Mouse (Mus musculus): ENCODE data around the gene Col11a2. TPM values are rescaled to one million over a fixed set of nuclear protein-coding genes. Genes with fewer than 3 reads are reported as not detected.

Col11a2 gene
- polyA plus RNA-seq, 1 experiment: 9.3 TPM

GRCm38 (mm10) chr17:34078148-34078547 lies 38.9 kb downstream of the Col11a2 start:
- no peak overlapping the region for H3K27ac ChIP-seq (ENCODE audit: insufficient read depth, low read length)
- no peak overlapping the region for H3K4me3 ChIP-seq (ENCODE audit: insufficient read depth, low read length)
- no peaks in the 10 kb centered on the region for H3K4me1 ChIP-seq (ENCODE audit: control insufficient read depth, insufficient read depth, low read length)
- TF ChIP-seq POLR2A (IDR thresholded peaks at IDR 0.05; ENCODE audit: extremely low read depth, insufficient read depth, low read length) (no peak), CTCF (IDR thresholded peaks at IDR 0.05; ENCODE audit: extremely low read depth, insufficient read depth, low read length) (no peak)

- Histone ChIP-seq H3K4me3 (ENCODE audit: insufficient read depth, low read length) (no peak overlapping the region), H3K4me1 (ENCODE audit: control insufficient read depth, insufficient read depth, low read length) (no peaks in the 10 kb centered on the region), H3K27ac (ENCODE audit: insufficient read depth, low read length) (no peak overlapping the region)
- TF ChIP-seq CTCF (IDR thresholded peaks at IDR 0.05; ENCODE audit: extremely low read depth, insufficient read depth, low read length): no peak
- no peak for TF ChIP-seq POLR2A (IDR thresholded peaks at IDR 0.05; ENCODE audit: extremely low read depth, insufficient read depth, low read length)
Observed at GRCm38 (mm10) chr17:34079002-34079401, 39.8 kb downstream of the Col11a2 start.

GRCm38 (mm10) chr17:34079621-34080020 lies 40.4 kb downstream of the Col11a2 start:
- H3K4me1 ChIP-seq (ENCODE audit: control insufficient read depth, insufficient read depth, low read length): no peaks in the 10 kb centered on the region
- H3K27ac ChIP-seq (ENCODE audit: insufficient read depth, low read length): no peak overlapping the region
- H3K4me3 ChIP-seq (ENCODE audit: insufficient read depth, low read length): no peak overlapping the region
- TF ChIP-seq POLR2A (IDR thresholded peaks at IDR 0.05; ENCODE audit: extremely low read depth, insufficient read depth, low read length) (no peak), CTCF (IDR thresholded peaks at IDR 0.05; ENCODE audit: extremely low read depth, insufficient read depth, low read length) (no peak)

GRCm38 (mm10) chr17:34083104-34083503 lies 43.9 kb downstream of the Col11a2 start:
- no peaks in the 10 kb centered on the region for H3K4me1 ChIP-seq (ENCODE audit: control insufficient read depth, insufficient read depth, low read length)
- no peak overlapping the region for H3K27ac ChIP-seq (ENCODE audit: insufficient read depth, low read length)
- no peak overlapping the region for H3K4me3 ChIP-seq (ENCODE audit: insufficient read depth, low read length)
- no peak for TF ChIP-seq POLR2A (IDR thresholded peaks at IDR 0.05; ENCODE audit: extremely low read depth, insufficient read depth, low read length)
- TF ChIP-seq CTCF (IDR thresholded peaks at IDR 0.05; ENCODE audit: extremely low read depth, insufficient read depth, low read length): no peak

- Histone ChIP-seq H3K4me1 (ENCODE audit: control insufficient read depth, insufficient read depth, low read length) (no peaks in the 10 kb centered on the region), H3K4me3 (ENCODE audit: insufficient read depth, low read length) (no peak overlapping the region), H3K27ac (ENCODE audit: insufficient read depth, low read length) (no peak overlapping the region)
- no peak for TF ChIP-seq CTCF (IDR thresholded peaks at IDR 0.05; ENCODE audit: extremely low read depth, insufficient read depth, low read length)
- no peak for TF ChIP-seq POLR2A (IDR thresholded peaks at IDR 0.05; ENCODE audit: extremely low read depth, insufficient read depth, low read length)
Observed at GRCm38 (mm10) chr17:34087386-34087785, 48.1 kb downstream of the Col11a2 start.

GRCm38 (mm10) chr17:34088124-34088523 lies 48.9 kb downstream of the Col11a2 start:
- no peak for TF ChIP-seq CTCF (IDR thresholded peaks at IDR 0.05; ENCODE audit: extremely low read depth, insufficient read depth, low read length)
- TF ChIP-seq POLR2A (IDR thresholded peaks at IDR 0.05; ENCODE audit: extremely low read depth, insufficient read depth, low read length): no peak
- no peaks in the 10 kb centered on the region for H3K4me1 ChIP-seq (ENCODE audit: control insufficient read depth, insufficient read depth, low read length)
- no peak overlapping the region for H3K4me3 ChIP-seq (ENCODE audit: insufficient read depth, low read length)
- no peak overlapping the region for H3K27ac ChIP-seq (ENCODE audit: insufficient read depth, low read length)

- H3K4me1 ChIP-seq (ENCODE audit: control insufficient read depth, insufficient read depth, low read length): no peaks in the 10 kb centered on the region
- TF ChIP-seq POLR2A (IDR thresholded peaks at IDR 0.05; ENCODE audit: extremely low read depth, insufficient read depth, low read length) (no peak), CTCF (IDR thresholded peaks at IDR 0.05; ENCODE audit: extremely low read depth, insufficient read depth, low read length) (0 out of 2 replicates have a peak, but pooled peaks have one; percentile 27)
- no peak overlapping the region for H3K4me3 ChIP-seq (ENCODE audit: insufficient read depth, low read length)
- no peak overlapping the region for H3K27ac ChIP-seq (ENCODE audit: insufficient read depth, low read length)
Observed at GRCm38 (mm10) chr17:34090923-34091322, 51.7 kb downstream of the Col11a2 start.

- Histone ChIP-seq H3K4me3 (ENCODE audit: insufficient read depth, low read length) (no peak within 1 kb of the TSS), H3K27ac (ENCODE audit: insufficient read depth, low read length) (no peak within 1 kb of the TSS), H3K4me1 (ENCODE audit: control insufficient read depth, insufficient read depth, low read length) (no peaks in the 10 kb centered on the region)
- TF ChIP-seq POLR2A (IDR thresholded peaks at IDR 0.05; ENCODE audit: extremely low read depth, insufficient read depth, low read length) (no peak), CTCF (IDR thresholded peaks at IDR 0.05; ENCODE audit: extremely low read depth, insufficient read depth, low read length) (no peak)
Observed at GRCm38 (mm10) chr17:34092197-34092875, 53.1 kb downstream of the Col11a2 start, which contains the start of gene H2-Oa. Gene H2-Oa (plus strand): TSS chr17:34092340.

GRCm38 (mm10) chr17:34093199-34093874 lies 54.1 kb downstream of the Col11a2 start:
- Histone ChIP-seq H3K4me3 (ENCODE audit: insufficient read depth, low read length) (no peak overlapping the region), H3K27ac (ENCODE audit: insufficient read depth, low read length) (no peak overlapping the region), H3K4me1 (ENCODE audit: control insufficient read depth, insufficient read depth, low read length) (no peaks in the 10 kb centered on the region)
- TF ChIP-seq CTCF (IDR thresholded peaks at IDR 0.05; ENCODE audit: extremely low read depth, insufficient read depth, low read length): no peak
- TF ChIP-seq POLR2A (IDR thresholded peaks at IDR 0.05; ENCODE audit: extremely low read depth, insufficient read depth, low read length): no peak

Measured in cortical plate, adult 2 months (tissue).